Mouse (Mus musculus): ENCODE results near the gene Asic2. TPM values are rescaled to one million over a fixed set of nuclear protein-coding genes. Genes with fewer than 3 reads are reported as not detected.

The Asic2 gene
- polyA plus RNA-seq, 1 experiment from 2014 or later: 17.8 TPM

GRCm38 (mm10) chr11:81328088-81328487 lies 640.2 kb downstream of the Asic2 start:
- Histone ChIP-seq H3K9me3 (ENCODE audit: control insufficient read depth, low read length) (no peaks in the 10 kb centered on the region), H3K4me3 (ENCODE audit: low read length) (no peak overlapping the region), H3K36me3 (ENCODE audit: control insufficient read depth, insufficient read depth, low read length) (no peaks in the 10 kb centered on the region), H3K9ac (ENCODE audit: low read depth, low read length) (no peak overlapping the region), H3K27me3 (replicated peaks; ENCODE audit: control insufficient read depth, insufficient read depth, low read length) (no peaks in the 10 kb centered on the region), H3K27ac (ENCODE audit: low read depth, low read length) (no peak overlapping the region), H3K4me2 (ENCODE audit: low read length) (no peak overlapping the region), H3K4me1 (ENCODE audit: control insufficient read depth, insufficient read depth, low read depth, low read length) (no peaks in the 10 kb centered on the region)
- 88% methylated on average over 5 of the region's 5 CpGs for WGBS
- no peak for ATAC-seq

GRCm38 (mm10) chr11:81323146-81323545 lies 645.1 kb downstream of the Asic2 start:
- Histone ChIP-seq H3K9ac (ENCODE audit: low read depth, low read length) (no peak overlapping the region), H3K4me2 (ENCODE audit: low read length) (no peak overlapping the region), H3K4me3 (ENCODE audit: low read length) (no peak overlapping the region), H3K27me3 (replicated peaks; ENCODE audit: control insufficient read depth, insufficient read depth, low read length) (no peaks in the 10 kb centered on the region), H3K4me1 (ENCODE audit: control insufficient read depth, insufficient read depth, low read depth, low read length) (no peaks in the 10 kb centered on the region), H3K27ac (ENCODE audit: low read depth, low read length) (no peak overlapping the region), H3K9me3 (ENCODE audit: control insufficient read depth, low read length) (no peaks in the 10 kb centered on the region), H3K36me3 (ENCODE audit: control insufficient read depth, insufficient read depth, low read length) (no peaks in the 10 kb centered on the region)
- ATAC-seq: no peak
- 85% methylated on average over 4 of the region's 4 CpGs for WGBS

- Histone ChIP-seq H3K9ac (ENCODE audit: low read depth, low read length) (no peak overlapping the region), H3K4me2 (ENCODE audit: low read length) (no peak overlapping the region)
- 91% methylated on average over 8 of the region's 8 CpGs for WGBS
Measured at GRCm38 (mm10) chr11:81322466-81322865, 645.8 kb downstream of the Asic2 start.

DNA sequence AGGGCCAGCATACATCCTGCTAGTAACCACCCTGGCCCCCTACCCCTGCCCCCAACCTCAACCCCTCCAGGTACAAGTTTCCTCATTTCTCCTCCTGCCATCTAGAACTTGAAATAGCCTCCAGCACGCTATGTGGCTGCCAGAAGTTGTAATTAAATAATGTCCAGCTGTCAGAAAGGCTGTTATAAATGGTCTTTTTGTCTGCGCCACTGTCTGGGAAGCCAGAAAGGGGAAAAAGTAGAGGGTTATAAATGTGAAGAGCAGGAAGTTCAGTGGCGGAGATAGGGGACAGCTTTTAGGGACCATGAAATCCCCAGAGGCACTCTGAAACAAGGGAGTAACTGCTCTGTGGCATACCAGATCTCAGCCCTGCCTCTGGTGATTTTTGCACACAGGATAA lies 678.2 kb downstream of the Asic2 start:
- Histone ChIP-seq H3K36me3 (ENCODE audit: control insufficient read depth, insufficient read depth, low read length) (no peaks in the 10 kb centered on the region), H3K4me1 (ENCODE audit: control insufficient read depth, insufficient read depth, low read depth, low read length) (no peaks in the 10 kb centered on the region), H3K9ac (ENCODE audit: low read depth, low read length) (no peak overlapping the region), H3K4me2 (ENCODE audit: low read length) (no peak overlapping the region), H3K4me3 (ENCODE audit: low read length) (no peak overlapping the region), H3K27ac (ENCODE audit: low read depth, low read length) (no peak overlapping the region), H3K27me3 (replicated peaks; ENCODE audit: control insufficient read depth, insufficient read depth, low read length) (no peaks in the 10 kb centered on the region), H3K9me3 (ENCODE audit: control insufficient read depth, low read length) (no peaks in the 10 kb centered on the region)
- 44% methylated on average over 3 of the region's 3 CpGs for WGBS
- ATAC-seq: no peak

More at GRCm38 (mm10) chr11:81322466-81322865, 645.8 kb downstream of the Asic2 start:
- H3K4me1 ChIP-seq (ENCODE audit: control insufficient read depth, insufficient read depth, low read depth, low read length): no peaks in the 10 kb centered on the region
- H3K27ac ChIP-seq (ENCODE audit: low read depth, low read length): no peak overlapping the region
- no peak for ATAC-seq
- H3K36me3 ChIP-seq (ENCODE audit: control insufficient read depth, insufficient read depth, low read length): no peaks in the 10 kb centered on the region
- no peaks in the 10 kb centered on the region for H3K27me3 ChIP-seq (replicated peaks; ENCODE audit: control insufficient read depth, insufficient read depth, low read length)
- H3K9me3 ChIP-seq (ENCODE audit: control insufficient read depth, low read length): no peaks in the 10 kb centered on the region
- H3K4me3 ChIP-seq (ENCODE audit: low read length): no peak overlapping the region

GRCm38 (mm10) chr11:81283185-81283584 lies 685.1 kb downstream of the Asic2 start:
- no peaks in the 10 kb centered on the region for H3K4me1 ChIP-seq (ENCODE audit: control insufficient read depth, insufficient read depth, low read depth, low read length)
- H3K4me2 ChIP-seq (ENCODE audit: low read length): no peak overlapping the region
- H3K36me3 ChIP-seq (ENCODE audit: control insufficient read depth, insufficient read depth, low read length): no peaks in the 10 kb centered on the region
- H3K27ac ChIP-seq (ENCODE audit: low read depth, low read length): no peak overlapping the region
- H3K9me3 ChIP-seq (ENCODE audit: control insufficient read depth, low read length): no peaks in the 10 kb centered on the region
- H3K9ac ChIP-seq (ENCODE audit: low read depth, low read length): no peak overlapping the region
- WGBS: 45% methylated on average over 6 of the region's 6 CpGs
- ATAC-seq: no peak
- no peaks in the 10 kb centered on the region for H3K27me3 ChIP-seq (replicated peaks; ENCODE audit: control insufficient read depth, insufficient read depth, low read length)
- no peak overlapping the region for H3K4me3 ChIP-seq (ENCODE audit: low read length)

GRCm38 (mm10) chr11:81280070-81280469 lies 688.2 kb downstream of the Asic2 start:
- no peak overlapping the region for H3K4me2 ChIP-seq (ENCODE audit: low read length)
- no peak overlapping the region for H3K4me3 ChIP-seq (ENCODE audit: low read length)
- no peak overlapping the region for H3K27ac ChIP-seq (ENCODE audit: low read depth, low read length)
- H3K9ac ChIP-seq (ENCODE audit: low read depth, low read length): no peak overlapping the region
- no peaks in the 10 kb centered on the region for H3K4me1 ChIP-seq (ENCODE audit: control insufficient read depth, insufficient read depth, low read depth, low read length)
- no peaks in the 10 kb centered on the region for H3K27me3 ChIP-seq (replicated peaks; ENCODE audit: control insufficient read depth, insufficient read depth, low read length)
- no peaks in the 10 kb centered on the region for H3K36me3 ChIP-seq (ENCODE audit: control insufficient read depth, insufficient read depth, low read length)
- no peak for ATAC-seq
- 0% methylated on average over 2 of the region's 2 CpGs for WGBS
- H3K9me3 ChIP-seq (ENCODE audit: control insufficient read depth, low read length): no peaks in the 10 kb centered on the region

GRCm38 (mm10) chr11:81277406-81277805 lies 690.9 kb downstream of the Asic2 start:
- no peak for ATAC-seq
- H3K4me2 ChIP-seq (ENCODE audit: low read length): no peak overlapping the region
- no peak overlapping the region for H3K27ac ChIP-seq (ENCODE audit: low read depth, low read length)
- H3K4me3 ChIP-seq (ENCODE audit: low read length): no peak overlapping the region
- no peaks in the 10 kb centered on the region for H3K27me3 ChIP-seq (replicated peaks; ENCODE audit: control insufficient read depth, insufficient read depth, low read length)
- H3K4me1 ChIP-seq (ENCODE audit: control insufficient read depth, insufficient read depth, low read depth, low read length): no peaks in the 10 kb centered on the region
- H3K36me3 ChIP-seq (ENCODE audit: control insufficient read depth, insufficient read depth, low read length): no peaks in the 10 kb centered on the region
- WGBS: 44% methylated on average over 5 of the region's 5 CpGs
- H3K9me3 ChIP-seq (ENCODE audit: control insufficient read depth, low read length): no peaks in the 10 kb centered on the region
- no peak overlapping the region for H3K9ac ChIP-seq (ENCODE audit: low read depth, low read length)

DNA sequence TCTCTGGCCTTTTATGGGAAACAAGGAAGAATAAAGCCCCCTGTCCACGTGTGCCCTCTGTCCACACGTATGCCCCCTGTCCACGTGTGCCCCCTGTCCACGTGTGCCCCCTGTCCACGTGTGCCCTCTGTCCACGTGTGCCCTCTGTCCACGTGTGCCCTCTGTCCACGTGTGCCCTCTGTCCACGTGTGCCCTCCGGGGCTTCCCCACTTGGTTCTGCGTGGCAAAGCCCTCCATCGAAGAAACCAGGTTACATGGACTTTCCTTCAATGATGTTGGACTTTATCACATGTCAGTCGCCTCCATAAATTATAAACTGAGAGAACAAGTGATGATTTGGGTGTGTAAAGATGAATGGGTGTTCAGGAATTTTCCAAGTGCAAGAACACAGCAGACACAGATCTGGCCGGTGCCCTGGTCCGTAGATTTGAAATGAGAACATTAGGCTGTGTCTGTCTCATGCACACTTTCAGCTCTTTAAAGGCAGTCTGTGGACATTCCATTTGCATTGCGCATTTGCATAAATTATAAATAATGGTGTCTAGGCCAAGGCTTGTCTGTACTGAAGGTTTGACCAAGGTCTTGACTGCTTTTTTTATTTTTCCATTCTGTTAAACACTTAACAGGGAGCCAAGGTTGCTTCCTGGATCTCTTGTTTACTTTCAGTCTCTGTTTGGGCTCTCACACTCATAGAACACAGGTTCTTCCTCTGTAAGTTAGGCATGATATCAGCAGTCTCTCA lies 695.4 kb downstream of the Asic2 start:
- Histone ChIP-seq H3K27me3 (replicated peaks; ENCODE audit: control insufficient read depth, insufficient read depth, low read length) (no peaks in the 10 kb centered on the region), H3K4me2 (ENCODE audit: low read length) (no peak overlapping the region), H3K27ac (ENCODE audit: low read depth, low read length) (no peak overlapping the region), H3K4me1 (ENCODE audit: control insufficient read depth, insufficient read depth, low read depth, low read length) (peaks cover 12% of the 10 kb centered on the region), H3K9me3 (ENCODE audit: control insufficient read depth, low read length) (no peaks in the 10 kb centered on the region), H3K4me3 (ENCODE audit: low read length) (no peak overlapping the region), H3K9ac (ENCODE audit: low read depth, low read length) (no peak overlapping the region), H3K36me3 (ENCODE audit: control insufficient read depth, insufficient read depth, low read length) (no peaks in the 10 kb centered on the region)
- ATAC-seq: no peak
- 89% methylated on average over 16 of the region's 16 CpGs for WGBS

- Histone ChIP-seq H3K4me2 (ENCODE audit: low read length) (no peak overlapping the region), H3K4me1 (ENCODE audit: control insufficient read depth, insufficient read depth, low read depth, low read length) (peaks cover 12% of the 10 kb centered on the region), H3K4me3 (ENCODE audit: low read length) (no peak overlapping the region), H3K36me3 (ENCODE audit: control insufficient read depth, insufficient read depth, low read length) (no peaks in the 10 kb centered on the region), H3K27ac (ENCODE audit: low read depth, low read length) (no peak overlapping the region), H3K9ac (ENCODE audit: low read depth, low read length) (no peak overlapping the region), H3K9me3 (ENCODE audit: control insufficient read depth, low read length) (no peaks in the 10 kb centered on the region; the same call in 1 of the 2 replicates), H3K27me3 (replicated peaks; ENCODE audit: control insufficient read depth, insufficient read depth, low read length) (no peaks in the 10 kb centered on the region)
- ATAC-seq: no peak
- 81% methylated on average over 1 of the region's 1 CpGs for WGBS
Measured at GRCm38 (mm10) chr11:81271422-81271821, 696.8 kb downstream of the Asic2 start.
